Mouse (Mus musculus) cortical plate, adult 2 months (tissue): ENCODE results near the gene Srm. TPM values are rescaled to one million over a fixed set of nuclear protein-coding genes. Genes with fewer than 3 reads are reported as not detected.

ENCODE experiments used
- H3K27ac ChIP-seq: fragments of 200-500 bp; 2 replicates; pipeline ENCODE4 v1.5.1; 2012; ENCODE audit warnings: low read length, control low read depth, inconsistent platforms; ENCODE audit not compliant: insufficient read depth
- H3K4me1 ChIP-seq: fragments of 200-500 bp; 2 replicates; pipeline ENCODE4 v1.6.1; 2011; ENCODE audit warnings: low read length; ENCODE audit not compliant: control insufficient read depth, insufficient read depth
- H3K4me3 ChIP-seq: fragments of 200-500 bp; 2 replicates; pipeline ENCODE4 v1.5.1; 2011; ENCODE audit warnings: mild to moderate bottlenecking, low read length, control low read depth; ENCODE audit not compliant: insufficient read depth
- CTCF ChIP-seq: fragments of 200-500 bp; IDR thresholded peaks from 2 replicates; pipeline ENCODE4 v1.5.1; 2011; ENCODE audit warnings: mild to moderate bottlenecking, control low read depth, low read length; ENCODE audit not compliant: insufficient read depth; ENCODE audit errors: extremely low read depth
- POLR2A ChIP-seq: fragments of 200-500 bp; IDR thresholded peaks from 2 replicates; pipeline ENCODE4 v1.6.1; 2011; ENCODE audit warnings: mild to moderate bottlenecking, low read length, control low read depth; ENCODE audit not compliant: insufficient read depth; ENCODE audit errors: extremely low read depth
- polyA plus RNA-seq: library from polyadenylated mRNA; depleted of rRNA; stranded (reverse); fragments of >200 nt; gene quantifications from 2 replicates; pipeline ENCODE4 v1.2.3, GENCODE M21; 2012; rRNA removed

Gene Srm
- polyA plus RNA-seq, 1 experiment: 84.4 TPM

- TF ChIP-seq CTCF (no peak), POLR2A (no peak)
- no peak within 1 kb of the TSS for H3K27ac ChIP-seq
- H3K4me1 ChIP-seq: no peaks in the 10 kb centered on the region
- H3K4me3 ChIP-seq: no peak within 1 kb of the TSS
Measured at GRCm38 (mm10) chr4:148643291-148644156, 52.2 kb downstream of the Srm start, which contains the start of gene Gm572. Gene Gm572, plus strand, starts transcription at chr4:148643317.

- H3K27ac ChIP-seq: no peak overlapping the region
- no peak overlapping the region for H3K4me3 ChIP-seq
- TF ChIP-seq POLR2A: no peak
- TF ChIP-seq CTCF: peak; percentile 64
Measured at GRCm38 (mm10) chr4:148644157-148644511, 52.8 kb downstream of the Srm start.

More at GRCm38 (mm10) chr4:148644157-148644511, 52.8 kb downstream of the Srm start:
- no peaks in the 10 kb centered on the region for H3K4me1 ChIP-seq

Other genes with a start within 250 kb of the Srm start
- gene Ubiad1, start 146.7 kb upstream of the Srm start, polyA plus RNA-seq: 9.4 and 9.6 TPM in 2 replicates
- 30.7 and 30.9 TPM in 2 replicates for gene Mtor, start 142.9 kb upstream of the Srm start, polyA plus RNA-seq
- 0.23 TPM in 2 replicates for gene Angptl7, start 91.0 kb upstream of the Srm start, polyA plus RNA-seq
- 38.4 and 38.5 TPM in 2 replicates for gene Exosc10, start 33.1 kb upstream of the Srm start, polyA plus RNA-seq
- gene Masp2, start 11.1 kb downstream of the Srm start, polyA plus RNA-seq: 2.4 and 2.7 TPM in 2 replicates
- gene Tardbp, start 35.5 kb downstream of the Srm start, polyA plus RNA-seq: 235 and 271 TPM in 2 replicates
- not detected in 2 replicates for gene Gm572, start 51.8 kb downstream of the Srm start, polyA plus RNA-seq
- gene Casz1, start 212.9 kb downstream of the Srm start, polyA plus RNA-seq: 0.59 and 0.69 TPM in 2 replicates